16 mouse cellular contexts compared by ENCODE assay signal in the genomic region with DNA sequence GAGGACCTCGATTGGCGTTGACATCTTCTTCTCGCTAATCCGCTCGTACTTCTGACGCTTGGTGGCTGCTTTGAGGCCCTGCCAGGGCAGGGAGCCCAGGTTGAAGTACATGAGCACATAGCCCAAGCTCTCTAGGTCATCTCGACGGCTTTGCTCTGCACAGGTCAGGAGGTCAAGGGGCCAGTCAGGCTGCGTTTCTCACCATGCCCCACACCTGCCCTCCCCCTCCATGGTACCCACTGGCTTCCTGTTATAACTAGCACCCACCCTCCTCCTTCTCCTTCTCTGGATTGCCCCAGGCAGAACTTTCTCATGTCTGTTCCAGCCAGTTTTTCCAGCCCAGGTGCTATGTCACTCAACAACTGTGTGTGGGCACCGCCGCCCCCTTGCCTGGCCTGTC. TPM values are rescaled to one million over a fixed set of nuclear protein-coding genes. Genes with fewer than 3 reads are reported as not detected.
A peak's percentile ranks its signal among the peaks of the same experiment; 100 is the strongest.
DNase-seq lines count a peak whose midpoint lies in the region; ATAC-seq and TF ChIP-seq lines count a peak whose summit lies in the region.
"Had no signal": no experiment of that assay in that cellular context is flagged by ENCODE, and none has a peak within 500 bp of the region (broad histone marks: within the 10 kb centered on the region; RNA-seq: fewer than 3 reads in every experiment).

No protein-coding gene starts in this region.

- no peak; the same call in 1 of the 2 replicates for ATAC-seq in kidney, embryonic 15.5 days (replicated peaks; ENCODE audit: low FRiP score)
- ATAC-seq in limb, embryonic 14.5 days (ENCODE audit: low FRiP score, low read depth): no peak
- ATAC-seq: forebrain, embryonic 14.5 days; liver, postnatal 0 days had no signal

- no peak overlapping the region for H3K9ac ChIP-seq in liver, adult 2 months (ENCODE audit: low read depth, low read length)
- no peak overlapping the region for H3K9ac ChIP-seq in kidney, embryonic 15.5 days
- no peak overlapping the region for H3K9ac ChIP-seq in limb, embryonic 14.5 days (ENCODE audit: low read depth, low read length, severe bottlenecking)
- H3K9ac ChIP-seq: heart, embryonic 12.5 days; limb, embryonic 13.5 days; liver, postnatal 0 days; neural tube, embryonic 12.5 days had no signal

- WGBS in liver, adult 2 months: 32% methylated on average over 11 of the region's 11 CpGs
- WGBS in kidney, embryonic 15.5 days: 69% methylated on average over 11 of the region's 11 CpGs
- WGBS in limb, embryonic 14.5 days: 70% methylated on average over 11 of the region's 11 CpGs

- DNase-seq in liver, adult 2 months (ENCODE audit: extremely low read depth, low read depth, low spot score): peak; percentile 75
- DNase-seq in liver: no peak
- peak; percentile 38 for DNase-seq in limb, embryonic 14.5 days (ENCODE audit: low spot score)
- DNase-seq in lung, postnatal 36 days: peak; percentile 83
- no peak for DNase-seq in testis, postnatal 10 days (ENCODE audit: low spot score)
- DNase-seq in spleen, postnatal 4 days (ENCODE audit: low spot score in 2 of 2): no peak
- DNase-seq in left cerebral cortex, postnatal 14 days (ENCODE audit: low spot score in 2 of 2): no peak
- DNase-seq: cerebellum, adult 9-11 months; liver, postnatal 0 days; thymus, postnatal 36 days had no signal

- no peaks in the 10 kb centered on the region; the same call in 1 of the 2 replicates for H3K79me2 ChIP-seq in liver, adult 2 months (ENCODE audit: control insufficient read depth, insufficient read depth, low read length)

- 0 out of 2 replicates have a peak, but pooled peaks cover 2% of the 10 kb centered on the region for H3K4me1 ChIP-seq in liver, adult 2 months (ENCODE audit: control insufficient read depth, insufficient read depth, low read length)
- 0 out of 2 replicates have a peak, but pooled peaks cover 7% of the 10 kb centered on the region for H3K4me1 ChIP-seq in kidney, embryonic 15.5 days
- no peaks in the 10 kb centered on the region for H3K4me1 ChIP-seq in limb, embryonic 14.5 days (ENCODE audit: control insufficient read depth, insufficient read depth, low read length)
- H3K4me1 ChIP-seq: limb, embryonic 13.5 days; neural tube, embryonic 12.5 days had no signal

- H3K27me3 ChIP-seq in liver, adult 2 months (ENCODE audit: control insufficient read depth, insufficient read depth, low read length): no peaks in the 10 kb centered on the region
- no peaks in the 10 kb centered on the region for H3K27me3 ChIP-seq in kidney, embryonic 15.5 days
- H3K27me3 ChIP-seq in limb, embryonic 14.5 days (ENCODE audit: control insufficient read depth, insufficient read depth, low read length): no peaks in the 10 kb centered on the region
- H3K27me3 ChIP-seq: heart, embryonic 12.5 days; limb, embryonic 13.5 days; neural tube, embryonic 12.5 days had no signal

- H3K4me2 ChIP-seq in kidney, embryonic 15.5 days: no peak overlapping the region
- H3K4me2 ChIP-seq in limb, embryonic 14.5 days (replicated peaks; ENCODE audit: low read depth, low read length, severe bottlenecking): no peak overlapping the region
- H3K4me2 ChIP-seq: heart, embryonic 12.5 days; limb, embryonic 13.5 days; neural tube, embryonic 12.5 days had no signal

- peaks cover 9% of the 10 kb centered on the region for H3K36me3 ChIP-seq in liver, adult 2 months (ENCODE audit: control insufficient read depth, insufficient read depth, low read length)
- peaks cover 98% of the 10 kb centered on the region for H3K36me3 ChIP-seq in kidney, embryonic 15.5 days
- H3K36me3 ChIP-seq in limb, embryonic 14.5 days (ENCODE audit: control insufficient read depth, insufficient read depth, low read length): peaks cover 99% of the 10 kb centered on the region

- intact Hi-C loops in left cerebral cortex, postnatal 14 days (cut with DNase I): no loop called here

- no peak overlapping the region for H3K27ac ChIP-seq in liver, adult 2 months (replicated peaks; ENCODE audit: insufficient read depth, low read depth, low read length)
- 0 out of 2 replicates have a peak overlapping the region, but pooled peaks have one; percentile 5 for H3K27ac ChIP-seq in kidney, embryonic 15.5 days
- H3K27ac ChIP-seq in limb, embryonic 14.5 days (replicated peaks; ENCODE audit: low read depth, low read length): no peak overlapping the region
- H3K27ac ChIP-seq: limb, embryonic 13.5 days; neural tube, embryonic 12.5 days; stomach, postnatal 0 days had no signal

- no peaks in the 10 kb centered on the region for H3K9me3 ChIP-seq in kidney, embryonic 15.5 days (replicated peaks)
- no peaks in the 10 kb centered on the region for H3K9me3 ChIP-seq in limb, embryonic 14.5 days (ENCODE audit: control insufficient read depth, low read length)
- H3K9me3 ChIP-seq: heart, embryonic 12.5 days; limb, embryonic 13.5 days; neural tube, embryonic 12.5 days had no signal

- TF ChIP-seq POLR2A in liver, adult 2 months (IDR thresholded peaks at IDR 0.05; ENCODE audit: extremely low read depth, insufficient read depth, low read length): no peak
- no peak for TF ChIP-seq POLR2A in limb, embryonic 14.5 days (IDR thresholded peaks at IDR 0.05; ENCODE audit: borderline replicate concordance, extremely low read depth, insufficient read depth, insufficient read length)

- no peak overlapping the region for H3K4me3 ChIP-seq in liver, adult 2 months (ENCODE audit: insufficient read depth, low read depth, low read length)
- H3K4me3 ChIP-seq in kidney, embryonic 15.5 days (replicated peaks): no peak overlapping the region
- H3K4me3 ChIP-seq in limb, embryonic 14.5 days (replicated peaks; ENCODE audit: low read length): no peak overlapping the region
- H3K4me3 ChIP-seq: heart, embryonic 12.5 days; limb, embryonic 13.5 days; neural tube, embryonic 12.5 days had no signal

- TF ChIP-seq CTCF in liver, adult 2 months (IDR thresholded peaks at IDR 0.05; ENCODE audit: low read depth, low read length): no peak

RNA-seq across cellular contexts. Expression of a gene that starts 22.1 kb away (rescaled TPM):
- total RNA-seq in liver, adult 2 months (2014; rRNA removed): 6.0 and 10.1 TPM in 2 replicates
- 46.8 and 48.7 TPM in 2 replicates for polyA plus RNA-seq in liver, adult 2 months (2012; rRNA removed)
- polyA plus RNA-seq in kidney, embryonic 15.5 days (2015; fragmentation: Nextera tagmentation; extraction: Ambion mirVana): 67.7 and 75.5 TPM in 2 replicates
- 121 and 163 TPM in 2 replicates for polyA plus RNA-seq in limb, embryonic 14.5 days (2012; rRNA removed)
- polyA plus RNA-seq in limb, embryonic 14.5 days (2014; fragmentation: Nextera tagmentation; extraction: Ambion mirVana): 67.9 and 76.8 TPM in 2 replicates
- 10 to 100 TPM; 56.2 to 56.8 TPM for total RNA-seq in left cerebral cortex, postnatal 14 days (2021)

RNA-seq across cellular contexts. Expression of a gene that starts 29.9 kb away (rescaled TPM):
- 4.3 and 6.8 TPM in 2 replicates for total RNA-seq in liver, adult 2 months (2014; rRNA removed)
- 4.7 and 6.6 TPM in 2 replicates for polyA plus RNA-seq in liver, adult 2 months (2012; rRNA removed)
- polyA plus RNA-seq in kidney, embryonic 15.5 days (2015; fragmentation: Nextera tagmentation; extraction: Ambion mirVana): 87.0 and 90.6 TPM in 2 replicates
- polyA plus RNA-seq in limb, embryonic 14.5 days (2012; rRNA removed): 184 and 214 TPM in 2 replicates
- 83.8 and 98.0 TPM in 2 replicates for polyA plus RNA-seq in limb, embryonic 14.5 days (2014; fragmentation: Nextera tagmentation; extraction: Ambion mirVana)
- total RNA-seq in left cerebral cortex, postnatal 14 days (2021): 100 to 1,000 TPM; 142 to 166 TPM

Comparison
In these comparisons a context has a peak if more than half of its experiments do, and no peak if none do; other contexts are left out.
1. DNase-seq: peak in liver, adult 2 months (single experiment), limb, embryonic 14.5 days (single experiment) and lung, postnatal 36 days (single experiment); none in liver (single experiment), testis, postnatal 10 days (single experiment), spleen, postnatal 4 days (0 of 2) and left cerebral cortex, postnatal 14 days (0 of 2).
2. RNA of a gene that starts 29.9 kb away (polyA plus RNA-seq): 83.8 to 214 TPM in limb, embryonic 14.5 days and 87.0 to 90.6 TPM in kidney, embryonic 15.5 days; 4.7 to 6.6 TPM in liver, adult 2 months; every median in the first group is over 10 times any median in the second.